Mouse (Mus musculus): ENCODE results near the gene Gm10644.

DNA sequence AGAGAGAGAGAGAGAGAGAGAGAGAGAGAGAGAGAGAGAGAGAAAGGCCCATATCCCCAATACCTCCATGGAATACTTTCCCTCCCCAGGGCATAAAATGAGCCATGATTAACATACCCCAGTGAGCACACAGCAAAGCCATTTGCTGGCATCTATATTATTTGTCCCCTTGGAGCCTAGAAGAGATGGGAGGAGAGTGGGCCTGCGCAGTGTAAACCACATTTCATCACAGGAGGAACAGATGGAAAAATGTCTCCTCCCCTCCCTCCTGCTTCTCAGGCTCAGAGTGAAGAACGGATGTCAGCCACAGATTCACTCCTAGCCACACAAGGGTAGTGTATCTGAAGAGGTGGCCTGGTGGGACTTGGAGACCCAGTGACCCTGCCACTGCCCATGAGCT, 66.6 kb downstream of the Gm10644 start:
- TF ChIP-seq CTCF (IDR thresholded peaks at IDR 0.05; ENCODE audit: borderline replicate concordance, insufficient read depth, low read depth, low read length) (no peak), POLR2A (IDR thresholded peaks at IDR 0.05; ENCODE audit: borderline replicate concordance, insufficient read depth, low read length) (no peak)
